Mouse (Mus musculus): Measurements from ENCODE around the gene Iqck. TPM values are rescaled to one million over a fixed set of nuclear protein-coding genes. Genes with fewer than 3 reads are reported as not detected.

Gene Iqck
- polyA plus RNA-seq, 1 experiment from 2014 or later = 4.5 TPM

DNA sequence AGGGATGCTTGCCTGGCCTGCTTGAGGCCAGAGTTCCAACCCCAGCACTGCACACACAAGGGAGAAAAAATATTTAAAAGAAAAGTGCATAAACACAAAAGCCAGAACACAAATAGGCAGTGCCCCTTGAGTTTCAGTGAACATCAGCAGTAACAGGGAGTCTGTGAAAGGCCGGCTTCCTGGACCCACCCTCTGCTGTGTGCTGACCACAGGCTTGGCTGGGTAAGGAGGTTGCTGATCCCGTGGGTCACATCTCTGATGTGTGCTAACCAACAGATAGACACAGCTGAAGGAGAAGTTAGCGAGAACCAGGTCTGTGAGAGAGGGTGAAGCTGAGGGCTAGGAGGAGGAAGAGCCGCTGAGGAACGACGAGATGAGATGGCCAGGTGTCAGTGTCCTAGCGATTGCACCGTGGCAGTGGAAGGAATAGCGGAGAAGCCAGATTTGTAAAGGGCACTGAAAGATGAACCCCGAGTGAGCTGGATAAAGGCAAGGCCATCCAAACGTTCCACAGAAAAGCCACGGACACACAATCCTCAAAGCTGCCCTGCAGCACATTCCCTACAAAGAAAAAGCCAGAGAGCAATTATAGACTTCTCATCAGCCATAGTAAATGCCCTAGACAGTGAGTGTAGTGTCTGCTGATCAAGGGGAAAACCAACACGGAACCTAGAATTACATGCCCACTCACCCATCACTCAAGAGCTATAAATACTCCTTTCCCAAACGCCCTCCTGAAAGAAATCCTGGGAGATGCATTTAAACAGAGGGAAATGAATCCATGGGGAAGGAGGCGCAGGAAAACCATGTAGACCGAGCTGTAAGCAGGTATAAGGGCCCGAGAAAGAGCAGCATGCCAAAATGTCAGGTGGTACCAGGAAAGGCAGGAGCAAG, 76.2 kb downstream of the Iqck start:
- no peak overlapping the region for H3K4me2 ChIP-seq (replicated peaks)
- DNase-seq (ENCODE audit: low spot score) (no peak), ATAC-seq (ENCODE audit: low FRiP score) (no peak)
- H3K9ac ChIP-seq = no peak overlapping the region
- no peak overlapping the region for H3K4me3 ChIP-seq (replicated peaks; ENCODE audit: low read length)
- no peaks in the 10 kb centered on the region for H3K27me3 ChIP-seq (ENCODE audit: control insufficient read depth, insufficient read depth, low read length)
- 83% methylated on average over 17 of the region's 17 CpGs for WGBS
- H3K36me3 ChIP-seq (replicated peaks; ENCODE audit: control insufficient read depth, insufficient read depth) = no peaks in the 10 kb centered on the region
- no peaks in the 10 kb centered on the region for H3K4me1 ChIP-seq (replicated peaks; ENCODE audit: control insufficient read depth, insufficient read depth, low read length)
- H3K9me3 ChIP-seq (ENCODE audit: control insufficient read depth, low read length) = no peaks in the 10 kb centered on the region
- H3K27ac ChIP-seq = no peak overlapping the region

DNA sequence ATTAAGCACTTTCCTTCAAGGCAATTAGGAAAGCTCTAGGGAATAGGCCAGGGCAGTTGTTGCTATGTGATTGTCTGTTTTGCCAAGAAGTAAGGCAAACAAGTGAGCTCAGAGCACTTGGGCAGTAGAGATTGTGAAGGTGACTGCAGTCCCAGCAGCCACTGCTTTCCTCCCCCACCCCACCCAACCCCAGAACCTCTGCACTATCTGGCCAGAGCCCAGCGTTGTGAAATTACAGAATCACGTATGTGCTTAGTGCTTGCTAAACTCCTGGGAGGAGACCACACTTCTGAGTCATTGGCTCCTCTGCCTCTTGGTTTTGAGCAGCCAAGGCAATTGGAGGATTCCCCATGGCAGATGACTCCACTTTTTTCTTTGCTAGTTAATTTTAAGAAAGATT, 79.8 kb downstream of the Iqck start:
- 85% methylated on average over 2 of the region's 2 CpGs for WGBS
- Histone ChIP-seq H3K4me2 (replicated peaks) (no peak overlapping the region), H3K27me3 (ENCODE audit: control insufficient read depth, insufficient read depth, low read length) (no peaks in the 10 kb centered on the region), H3K4me1 (replicated peaks; ENCODE audit: control insufficient read depth, insufficient read depth, low read length) (no peaks in the 10 kb centered on the region), H3K36me3 (replicated peaks; ENCODE audit: control insufficient read depth, insufficient read depth) (no peaks in the 10 kb centered on the region), H3K9me3 (ENCODE audit: control insufficient read depth, low read length) (no peaks in the 10 kb centered on the region), H3K27ac (no peak overlapping the region), H3K9ac (no peak overlapping the region), H3K4me3 (replicated peaks; ENCODE audit: low read length) (no peak overlapping the region)
- ATAC-seq (ENCODE audit: low FRiP score) (no peak), DNase-seq (ENCODE audit: low spot score) (no peak)

DNA sequence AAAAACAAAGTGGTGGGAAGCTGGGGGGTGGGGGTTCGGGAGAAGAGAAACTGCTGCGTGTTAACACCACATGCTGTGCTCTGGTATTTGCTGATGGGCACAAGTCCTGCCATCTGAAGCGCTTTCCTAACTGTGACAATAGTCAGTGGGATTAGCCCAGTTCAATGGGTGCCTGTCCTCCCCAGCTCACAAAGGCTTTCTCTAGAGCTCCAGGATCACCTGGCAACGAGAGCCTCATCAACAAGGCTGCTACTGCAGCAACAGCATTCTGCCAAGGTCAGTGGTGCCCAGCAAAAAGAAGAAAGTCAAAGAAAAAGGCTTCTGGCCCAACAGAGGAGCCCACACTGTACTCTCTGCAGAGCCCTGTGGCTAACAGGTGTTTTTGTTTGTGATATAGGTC, 81.3 kb downstream of the Iqck start:
- Histone ChIP-seq H3K4me3 (replicated peaks; ENCODE audit: low read length) (no peak overlapping the region), H3K36me3 (replicated peaks; ENCODE audit: control insufficient read depth, insufficient read depth) (no peaks in the 10 kb centered on the region), H3K4me1 (replicated peaks; ENCODE audit: control insufficient read depth, insufficient read depth, low read length) (no peaks in the 10 kb centered on the region), H3K27ac (no peak overlapping the region), H3K9ac (no peak overlapping the region), H3K9me3 (ENCODE audit: control insufficient read depth, low read length) (no peaks in the 10 kb centered on the region), H3K4me2 (replicated peaks) (no peak overlapping the region), H3K27me3 (ENCODE audit: control insufficient read depth, insufficient read depth, low read length) (no peaks in the 10 kb centered on the region)
- ATAC-seq (ENCODE audit: low FRiP score) (no peak; the same call in 1 of the 2 replicates), DNase-seq (ENCODE audit: low spot score) (no peak)
- 14% methylated on average over 4 of the region's 4 CpGs for WGBS

DNA sequence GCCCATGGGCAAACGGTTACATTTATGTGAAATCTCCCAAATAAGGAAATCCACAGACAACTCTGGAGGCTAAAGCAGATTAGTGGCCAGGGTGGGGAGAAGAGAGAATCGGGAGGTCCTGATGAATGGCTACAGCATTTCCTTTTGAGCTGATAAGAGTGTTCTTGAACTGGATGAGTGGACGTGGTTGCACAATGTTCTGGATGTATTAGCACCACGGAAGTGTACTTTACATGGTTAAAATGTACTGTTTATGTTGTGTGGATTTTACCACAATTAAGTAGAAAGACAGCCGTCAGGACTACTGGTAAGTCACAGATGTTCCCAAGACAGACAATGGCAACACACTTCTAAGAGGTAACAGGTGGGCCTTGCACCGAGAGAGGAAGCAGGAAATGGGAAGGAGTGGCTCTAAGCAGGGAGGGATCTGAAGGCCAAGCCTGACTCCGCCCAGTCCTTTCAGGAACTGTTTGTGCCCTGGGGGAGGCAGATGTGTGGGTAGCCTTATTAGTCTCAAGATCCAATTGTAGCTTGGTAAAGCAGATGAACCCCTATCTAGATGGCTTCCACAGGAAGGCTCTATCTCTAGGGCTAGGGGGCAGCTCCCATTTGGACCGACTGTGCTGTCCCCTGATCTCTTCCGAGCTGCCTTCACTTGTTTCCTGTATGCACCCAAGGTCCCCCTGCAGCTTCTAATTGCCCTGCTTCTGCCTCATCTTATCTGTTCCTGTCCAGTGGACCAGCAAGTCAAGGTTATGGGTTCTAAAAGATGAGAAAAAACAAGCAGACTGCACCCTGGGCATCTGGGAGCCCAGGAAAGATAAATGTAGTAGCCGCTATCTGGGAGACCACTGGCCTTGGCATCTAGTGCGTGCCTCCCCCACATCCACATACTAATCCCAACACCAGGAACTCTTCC, 82.2 kb downstream of the Iqck start:
- DNase-seq (ENCODE audit: low spot score) = no peak
- no peaks in the 10 kb centered on the region for H3K36me3 ChIP-seq (replicated peaks; ENCODE audit: control insufficient read depth, insufficient read depth)
- H3K4me1 ChIP-seq (replicated peaks; ENCODE audit: control insufficient read depth, insufficient read depth, low read length) = no peaks in the 10 kb centered on the region
- H3K9ac ChIP-seq = no peak overlapping the region
- ATAC-seq (ENCODE audit: low FRiP score) = no peak
- no peak overlapping the region for H3K4me2 ChIP-seq (replicated peaks)
- H3K9me3 ChIP-seq (ENCODE audit: control insufficient read depth, low read length) = no peaks in the 10 kb centered on the region
- 80% methylated on average over 11 of the region's 11 CpGs for WGBS
- H3K27ac ChIP-seq = no peak overlapping the region
- no peak overlapping the region for H3K4me3 ChIP-seq (replicated peaks; ENCODE audit: low read length)
- H3K27me3 ChIP-seq (ENCODE audit: control insufficient read depth, insufficient read depth, low read length) = no peaks in the 10 kb centered on the region

DNA sequence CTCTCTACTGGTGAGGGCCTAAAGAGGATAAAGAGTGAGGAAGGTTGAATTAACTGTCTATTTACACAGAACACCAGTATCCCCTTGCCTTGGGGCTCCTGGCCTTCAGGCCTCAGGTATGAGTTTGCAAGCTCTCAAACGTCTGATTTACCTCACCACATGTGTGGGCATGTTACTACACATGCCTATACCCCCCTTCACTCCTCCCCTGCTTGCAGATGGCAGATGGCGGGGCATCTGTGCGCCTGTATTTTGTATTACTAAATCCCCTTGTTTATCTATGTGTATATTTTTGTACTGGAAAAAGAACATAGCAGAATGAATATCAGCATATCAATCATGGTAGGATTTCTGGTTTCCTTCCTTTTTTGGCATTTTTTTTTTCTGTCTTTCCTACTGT, 86.7 kb downstream of the Iqck start:
- ATAC-seq (ENCODE audit: low FRiP score) = no peak
- Histone ChIP-seq H3K4me2 (replicated peaks) (no peak overlapping the region), H3K9ac (no peak overlapping the region), H3K4me3 (replicated peaks; ENCODE audit: low read length) (no peak overlapping the region), H3K27me3 (ENCODE audit: control insufficient read depth, insufficient read depth, low read length) (no peaks in the 10 kb centered on the region), H3K27ac (no peak overlapping the region), H3K36me3 (replicated peaks; ENCODE audit: control insufficient read depth, insufficient read depth) (no peaks in the 10 kb centered on the region), H3K9me3 (ENCODE audit: control insufficient read depth, low read length) (no peaks in the 10 kb centered on the region), H3K4me1 (replicated peaks; ENCODE audit: control insufficient read depth, insufficient read depth, low read length) (no peaks in the 10 kb centered on the region)
- WGBS = 88% methylated on average over 3 of the region's 3 CpGs
- DNase-seq (ENCODE audit: low spot score) = no peak

DNA sequence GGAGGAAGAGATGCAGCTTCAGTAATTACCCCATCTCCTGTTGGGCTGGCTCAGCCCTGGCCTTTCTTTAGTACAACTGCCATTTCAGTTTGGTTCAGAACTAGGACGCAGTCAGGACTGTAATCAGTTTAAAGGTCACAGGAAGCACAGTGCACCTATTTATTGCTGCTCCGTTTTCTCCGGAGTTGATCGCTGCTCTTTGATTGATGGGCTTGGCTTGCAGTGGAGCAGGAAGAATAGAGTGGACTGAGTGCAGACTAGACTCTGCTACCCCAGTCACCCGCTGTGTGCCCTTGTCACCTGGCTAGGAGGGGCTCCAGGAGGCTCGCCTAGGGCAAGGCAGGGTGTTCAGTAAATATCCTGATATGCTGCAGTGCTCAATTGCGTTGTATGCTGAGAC, 87.6 kb downstream of the Iqck start:
- Histone ChIP-seq H3K9me3 (ENCODE audit: control insufficient read depth, low read length) (no peaks in the 10 kb centered on the region), H3K27me3 (ENCODE audit: control insufficient read depth, insufficient read depth, low read length) (no peaks in the 10 kb centered on the region), H3K27ac (no peak overlapping the region), H3K4me3 (replicated peaks; ENCODE audit: low read length) (no peak overlapping the region), H3K4me2 (replicated peaks) (no peak overlapping the region), H3K36me3 (replicated peaks; ENCODE audit: control insufficient read depth, insufficient read depth) (no peaks in the 10 kb centered on the region), H3K9ac (no peak overlapping the region), H3K4me1 (replicated peaks; ENCODE audit: control insufficient read depth, insufficient read depth, low read length) (no peaks in the 10 kb centered on the region)
- ATAC-seq (ENCODE audit: low FRiP score) (no peak), DNase-seq (ENCODE audit: low spot score) (no peak)
- 45% methylated on average over 7 of the region's 7 CpGs for WGBS

DNA sequence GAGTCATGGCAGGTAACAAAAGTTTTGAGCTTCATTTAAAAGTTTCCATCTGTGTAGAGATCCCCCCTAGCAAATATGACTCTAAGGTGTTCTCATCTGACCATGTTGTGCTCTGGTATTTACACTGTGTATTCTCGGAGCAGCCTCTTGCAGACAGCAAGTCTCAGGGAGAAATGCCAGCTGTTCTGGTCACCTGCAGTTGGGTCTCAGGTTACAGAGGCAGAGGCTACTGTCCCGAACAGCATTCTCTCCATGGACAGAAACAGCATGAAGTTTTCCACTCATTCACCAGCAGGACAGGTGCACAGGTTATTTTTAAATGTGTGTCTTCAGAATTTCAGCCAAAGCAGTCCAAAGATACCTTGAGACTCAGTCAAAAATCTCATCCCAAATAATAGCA, 89.3 kb downstream of the Iqck start:
- ATAC-seq (ENCODE audit: low FRiP score) (no peak), DNase-seq (ENCODE audit: low spot score) (no peak)
- Histone ChIP-seq H3K27me3 (ENCODE audit: control insufficient read depth, insufficient read depth, low read length) (no peaks in the 10 kb centered on the region), H3K4me2 (replicated peaks) (no peak overlapping the region), H3K4me3 (replicated peaks; ENCODE audit: low read length) (no peak overlapping the region), H3K4me1 (replicated peaks; ENCODE audit: control insufficient read depth, insufficient read depth, low read length) (no peaks in the 10 kb centered on the region), H3K9me3 (ENCODE audit: control insufficient read depth, low read length) (no peaks in the 10 kb centered on the region), H3K27ac (no peak overlapping the region), H3K9ac (no peak overlapping the region), H3K36me3 (replicated peaks; ENCODE audit: control insufficient read depth, insufficient read depth) (no peaks in the 10 kb centered on the region)
- 26% methylated on average over 2 of the region's 2 CpGs for WGBS

DNA sequence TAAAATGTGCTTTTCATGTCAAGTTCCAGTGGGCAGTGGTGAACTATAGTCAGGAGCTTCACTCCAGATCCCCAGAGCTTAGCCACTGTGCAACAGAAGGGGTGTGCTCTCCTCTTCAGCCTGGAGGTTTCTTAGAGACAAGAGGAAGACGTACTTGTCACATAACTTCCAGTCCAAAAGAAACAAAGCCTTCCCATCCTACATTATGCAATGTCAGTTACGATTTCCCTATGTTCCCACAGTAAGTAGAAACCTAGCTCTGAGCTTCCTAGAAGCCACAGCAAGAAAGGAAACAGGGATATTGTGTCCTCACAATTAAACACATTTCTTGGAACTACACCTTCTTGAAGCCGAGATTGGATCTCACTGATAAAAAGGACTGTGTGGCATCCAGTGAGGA, 91.7 kb downstream of the Iqck start:
- ATAC-seq (ENCODE audit: low FRiP score) (no peak), DNase-seq (ENCODE audit: low spot score) (no peak)
- H3K9me3 ChIP-seq (ENCODE audit: control insufficient read depth, low read length) = no peaks in the 10 kb centered on the region
- H3K4me1 ChIP-seq (replicated peaks; ENCODE audit: control insufficient read depth, insufficient read depth, low read length) = no peaks in the 10 kb centered on the region
- H3K36me3 ChIP-seq (replicated peaks; ENCODE audit: control insufficient read depth, insufficient read depth) = no peaks in the 10 kb centered on the region
- WGBS = 55% methylated on average over 3 of the region's 3 CpGs
- no peak overlapping the region for H3K4me2 ChIP-seq (replicated peaks)
- no peak overlapping the region for H3K9ac ChIP-seq
- H3K4me3 ChIP-seq (replicated peaks; ENCODE audit: low read length) = no peak overlapping the region
- no peak overlapping the region for H3K27ac ChIP-seq
- H3K27me3 ChIP-seq (ENCODE audit: control insufficient read depth, insufficient read depth, low read length) = no peaks in the 10 kb centered on the region

DNA sequence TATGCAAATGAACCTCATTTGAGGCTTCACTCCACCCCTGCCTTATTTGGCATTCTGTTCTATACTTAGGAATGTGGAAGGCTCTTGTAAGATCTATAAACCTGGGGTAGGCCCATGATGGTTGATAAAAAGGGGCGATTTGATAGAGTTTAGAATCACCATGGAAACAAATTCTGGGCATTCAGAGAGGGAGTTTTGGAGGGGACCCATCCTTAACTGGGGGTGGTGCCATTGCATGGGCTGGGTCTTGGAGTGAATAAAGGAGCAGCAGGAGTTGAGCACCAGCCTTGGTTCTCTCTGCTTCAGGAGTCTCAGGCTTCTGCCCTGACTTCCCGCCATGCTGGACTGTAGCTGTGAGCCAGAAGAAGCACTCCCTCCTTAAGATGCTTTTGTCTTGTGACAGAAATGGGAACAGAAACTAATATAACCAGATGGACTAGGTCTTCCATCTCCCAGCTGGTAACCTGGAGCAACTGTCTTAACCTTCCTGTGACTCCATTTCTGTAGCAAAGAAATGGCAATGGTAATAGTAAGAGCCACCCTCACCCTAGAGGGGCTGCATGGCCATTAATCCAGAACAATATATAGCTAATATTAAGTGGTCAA, 93.2 kb downstream of the Iqck start:
- DNase-seq (ENCODE audit: low spot score) (no peak), ATAC-seq (ENCODE audit: low FRiP score) (no peak)
- 49% methylated on average over 2 of the region's 2 CpGs for WGBS
- no peaks in the 10 kb centered on the region for H3K36me3 ChIP-seq (replicated peaks; ENCODE audit: control insufficient read depth, insufficient read depth)
- no peak overlapping the region for H3K9ac ChIP-seq
- no peaks in the 10 kb centered on the region for H3K4me1 ChIP-seq (replicated peaks; ENCODE audit: control insufficient read depth, insufficient read depth, low read length)
- no peaks in the 10 kb centered on the region for H3K27me3 ChIP-seq (ENCODE audit: control insufficient read depth, insufficient read depth, low read length)
- no peaks in the 10 kb centered on the region for H3K9me3 ChIP-seq (ENCODE audit: control insufficient read depth, low read length)
- no peak overlapping the region for H3K4me2 ChIP-seq (replicated peaks)
- H3K4me3 ChIP-seq (replicated peaks; ENCODE audit: low read length) = no peak overlapping the region
- no peak overlapping the region for H3K27ac ChIP-seq
